Mouse (Mus musculus) skeletal muscle tissue, adult 2 months (tissue): ENCODE data around the gene Gm42417.

Experiments used
- DNase-seq: peaks from one replicate; pipeline ENCODE4 v3.0.0-alpha.2; 2012; ENCODE audit warnings: low read depth, low spot score

The Gm42417 gene

GRCm38 (mm10) chr1:36522210-36522609 is 17.0 kb downstream of the Gm42417 start:
- no peak for DNase-seq

GRCm38 (mm10) chr1:36519626-36520025 is 19.6 kb downstream of the Gm42417 start:
- DNase-seq: no peak

DNA sequence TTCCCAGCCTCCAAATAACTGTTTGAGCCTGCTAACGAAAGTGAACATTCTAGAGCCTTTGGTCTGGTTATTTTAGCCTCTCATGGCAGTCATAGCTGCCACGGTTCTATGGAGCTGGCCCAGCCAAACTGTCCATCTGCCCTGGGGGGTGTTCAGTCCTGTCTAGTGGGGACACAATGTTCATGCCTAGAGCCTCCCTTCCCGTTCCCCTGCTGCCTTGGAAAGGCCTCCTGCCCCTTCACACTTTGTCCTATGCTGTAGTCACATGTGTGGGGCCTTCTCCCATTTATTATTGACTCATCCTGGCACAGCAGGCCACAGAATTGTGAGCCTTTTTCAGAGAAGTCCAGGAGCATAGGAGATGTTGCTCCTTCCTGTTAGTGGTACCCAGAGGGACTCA is 21.0 kb downstream of the Gm42417 start:
- DNase-seq: no peak

GRCm38 (mm10) chr1:36513718-36514117 is 25.5 kb downstream of the Gm42417 start:
- DNase-seq: no peak

- DNase-seq: no peak
Observed at GRCm38 (mm10) chr1:36513310-36513709, 25.9 kb downstream of the Gm42417 start.

DNA sequence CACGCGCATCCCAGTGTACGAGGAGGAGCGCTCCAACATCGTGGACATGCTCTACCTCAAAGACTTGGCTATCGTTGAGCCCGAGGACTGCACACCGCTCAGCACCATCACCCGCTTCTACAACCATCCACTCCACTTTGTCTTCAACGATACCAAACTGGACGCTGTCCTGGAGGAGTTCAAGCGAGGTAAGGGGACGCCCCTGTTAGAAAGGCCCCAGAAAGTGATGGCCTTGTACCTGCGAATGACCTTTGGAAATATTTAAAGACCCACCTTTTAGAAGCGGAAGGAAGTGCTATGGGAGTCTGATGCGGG is 26.3 kb downstream of the Gm42417 start:
- DNase-seq: no peak

DNA sequence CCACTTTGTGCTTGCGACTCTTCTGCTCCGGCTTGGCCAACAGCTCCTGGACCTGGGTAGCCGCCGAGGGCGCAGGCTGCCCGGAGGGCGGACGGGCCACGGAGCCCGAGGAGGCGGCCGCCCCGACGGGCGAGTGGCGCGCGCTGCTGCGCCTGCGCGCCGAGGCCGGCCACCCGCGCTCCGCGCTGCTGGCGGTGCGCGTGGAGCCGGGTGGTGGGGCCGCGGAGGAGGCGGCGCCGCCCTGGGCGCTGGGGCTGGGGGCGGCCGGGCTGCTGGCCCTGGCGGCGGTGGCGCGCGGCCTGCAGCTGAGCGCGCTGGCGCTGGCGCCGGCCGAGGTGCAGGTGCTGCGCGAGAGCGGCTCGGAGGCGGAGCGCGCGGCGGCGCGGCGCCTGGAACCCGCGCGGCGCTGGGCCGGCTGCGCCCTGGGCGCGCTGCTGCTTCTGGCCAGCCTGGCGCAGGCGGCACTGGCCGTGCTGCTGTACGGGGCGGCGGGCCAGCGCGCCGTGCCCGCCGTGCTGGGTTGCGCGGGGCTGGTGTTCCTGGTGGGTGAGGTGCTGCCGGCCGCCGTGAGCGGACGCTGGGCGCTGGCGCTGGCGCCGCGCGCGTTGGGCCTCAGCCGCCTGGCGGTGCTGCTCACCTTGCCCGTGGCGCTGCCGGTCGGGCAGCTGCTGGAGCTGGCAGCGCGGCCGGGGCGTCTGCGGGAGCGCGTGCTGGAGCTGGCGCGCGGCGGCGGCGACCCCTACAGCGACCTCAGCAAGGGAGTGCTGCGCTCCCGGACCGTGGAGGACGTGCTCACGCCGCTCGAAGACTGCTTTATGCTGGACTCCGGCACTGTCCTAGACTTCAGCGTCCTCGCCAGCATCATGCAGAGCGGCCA is 26.9 kb downstream of the Gm42417 start:
- DNase-seq: peak; percentile 60

DNA sequence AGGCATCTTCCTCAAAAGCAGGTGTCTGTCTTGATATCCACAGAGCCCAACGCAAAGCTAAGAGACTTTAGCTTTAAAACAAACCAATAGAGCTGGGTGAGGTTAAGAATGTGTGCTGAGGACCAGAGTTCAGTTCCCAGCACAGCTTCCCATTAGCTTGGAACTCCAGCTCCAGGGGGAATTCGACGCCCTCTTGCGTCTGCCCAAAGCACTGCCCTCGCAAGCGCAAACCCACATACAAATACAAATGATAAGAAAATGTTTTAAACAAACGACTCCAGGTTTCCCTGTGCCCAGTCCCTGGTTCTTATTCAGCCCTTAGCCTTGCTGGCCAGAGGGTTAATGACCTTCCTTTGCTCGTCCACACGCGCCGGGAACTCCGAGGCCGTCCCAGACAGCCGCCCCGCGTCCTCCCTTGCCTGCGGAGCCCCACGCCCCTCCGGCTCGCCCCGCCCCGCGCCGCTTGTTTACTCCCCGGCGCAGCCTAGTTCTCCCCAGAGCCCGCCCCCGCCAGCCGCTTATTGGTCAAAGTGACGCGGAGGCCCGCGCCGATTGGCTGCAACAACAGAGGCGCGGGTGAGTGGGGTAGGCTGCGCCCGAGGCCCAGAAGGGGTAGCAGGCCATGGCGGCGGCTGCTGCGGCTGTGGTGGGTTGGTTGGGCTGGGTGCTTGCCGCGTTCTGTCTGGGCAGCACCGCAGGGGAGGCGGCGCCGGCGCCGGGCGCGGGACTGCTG is 27.8 kb downstream of the Gm42417 start, which contains the start of gene Cnnm3:
Gene Cnnm3 (plus strand): TSS at position 579 of the 733 bp plus-strand sequence.
- DNase-seq: peak; percentile 96

- no peak for DNase-seq
Observed at GRCm38 (mm10) chr1:36508238-36508637, 31.0 kb downstream of the Gm42417 start.

GRCm38 (mm10) chr1:36501261-36501660 is 38.0 kb downstream of the Gm42417 start:
- peak; percentile 62 for DNase-seq

DNA sequence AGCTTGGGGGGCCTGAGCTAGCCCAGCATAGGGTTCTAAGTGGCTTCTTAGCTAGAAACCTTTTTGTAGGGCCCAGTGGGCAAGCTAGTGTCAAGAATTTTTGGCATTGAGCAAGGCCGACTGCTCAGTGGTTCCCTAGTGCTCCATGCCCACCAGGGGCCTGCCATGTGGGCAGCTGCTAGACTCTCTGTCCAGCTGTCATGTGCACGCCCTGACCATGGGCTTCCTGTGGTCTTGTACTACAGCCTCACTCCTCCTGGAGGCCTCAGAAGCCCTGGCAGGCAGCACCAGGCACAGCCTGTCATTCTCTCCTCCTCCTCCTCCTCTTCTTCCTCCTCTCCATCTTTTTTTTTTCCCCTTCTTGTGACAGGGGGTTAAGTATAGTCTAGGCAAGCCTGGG is 41.9 kb downstream of the Gm42417 start:
- DNase-seq: no peak

- peak; percentile 60 for DNase-seq
Observed at GRCm38 (mm10) chr1:36496719-36497118, 42.5 kb downstream of the Gm42417 start.

- DNase-seq: no peak
Observed at GRCm38 (mm10) chr1:36493299-36493698, 45.9 kb downstream of the Gm42417 start.

DNA sequence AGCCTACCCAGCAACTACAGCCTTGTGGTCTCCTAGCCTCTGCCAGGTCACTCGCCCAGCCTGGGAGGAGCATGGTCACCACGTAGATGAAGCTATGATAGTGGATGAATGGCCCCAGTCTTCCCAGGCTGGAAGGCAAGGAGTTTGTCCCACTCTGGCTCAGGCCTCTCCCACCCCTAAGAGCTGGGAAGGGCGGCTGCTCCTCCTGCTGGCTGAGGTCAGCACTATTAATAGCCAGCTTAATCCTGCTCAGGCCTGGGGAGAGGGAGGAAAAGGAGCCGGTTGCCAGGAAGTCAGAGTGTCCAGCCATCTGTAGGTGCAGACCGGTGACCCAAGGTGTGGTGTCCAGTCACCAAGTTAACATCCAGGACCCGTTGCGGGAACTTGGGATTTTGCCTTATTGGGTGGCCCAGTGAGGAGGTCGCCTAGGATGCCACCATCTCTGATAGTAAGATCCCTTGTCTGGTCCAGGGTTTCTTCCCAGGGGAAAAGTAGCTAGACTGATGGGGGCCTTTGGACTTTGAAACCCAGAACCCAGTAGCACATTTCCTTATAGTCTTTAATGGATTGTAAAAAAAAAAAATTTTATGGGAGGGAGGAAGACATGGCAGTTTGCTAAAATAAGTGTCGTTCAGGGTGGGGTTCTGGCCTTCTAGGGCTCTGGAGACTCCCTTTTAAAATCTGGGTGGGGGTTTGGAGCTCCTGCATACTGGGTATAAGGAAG is 46.7 kb downstream of the Gm42417 start:
- peak; percentile 83 for DNase-seq

- DNase-seq: no peak
Observed at GRCm38 (mm10) chr1:36489661-36490060, 49.6 kb downstream of the Gm42417 start.

DNA sequence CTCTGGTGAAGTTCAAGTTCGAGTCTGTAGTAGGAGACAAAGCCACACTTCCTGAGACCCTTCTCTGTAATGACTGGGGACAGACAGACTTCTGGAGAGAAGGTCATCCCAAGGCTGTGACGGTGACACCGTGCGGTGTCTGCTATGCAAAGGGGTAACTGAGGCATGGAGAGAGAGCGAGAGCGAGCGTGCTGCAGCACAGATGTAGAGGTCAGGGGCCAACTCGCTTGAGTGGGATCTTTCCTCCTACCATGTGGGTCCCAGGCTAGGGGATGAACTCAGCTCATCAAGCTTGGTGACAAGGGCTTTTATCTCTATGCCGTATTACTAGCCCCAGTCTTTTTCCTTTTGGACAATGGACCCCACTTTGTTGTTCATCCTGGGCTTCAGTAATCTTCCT is 52.1 kb downstream of the Gm42417 start:
- DNase-seq: no peak

- no peak for DNase-seq
Observed at GRCm38 (mm10) chr1:36485080-36485479, 54.1 kb downstream of the Gm42417 start.

GRCm38 (mm10) chr1:36483825-36484224 is 55.4 kb downstream of the Gm42417 start:
- DNase-seq: no peak
